Mouse (Mus musculus) ovary, postnatal 10 days (tissue): ENCODE data around the gene Olfr1113.
"Not testable (repeated sequence)": the region's sequence is repeated elsewhere in the genome, so short reads cannot be mapped to it uniquely, and the experiment has no call there.

Source experiments
- DNase-seq: peaks from one replicate; pipeline ENCODE4 v3.0.0; 2022; ENCODE audit warnings: low spot score

Gene Olfr1113

DNA sequence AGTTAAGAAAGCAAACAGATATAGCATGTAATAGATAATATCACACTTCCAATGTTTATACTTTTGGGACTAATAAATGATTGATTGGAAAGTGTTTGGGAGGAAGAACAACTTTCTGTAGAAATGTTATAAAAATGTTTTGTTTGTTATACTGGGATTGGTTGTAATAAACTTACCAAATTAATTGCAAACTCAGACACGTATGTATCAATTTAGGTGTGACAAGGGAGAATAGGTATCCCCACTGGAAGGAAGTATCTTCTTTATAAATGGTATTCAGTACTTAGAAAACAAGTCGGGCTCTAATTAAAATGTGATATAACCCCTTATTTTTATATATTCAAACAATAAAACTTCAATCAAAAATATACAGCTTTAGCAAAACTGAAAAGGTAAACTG is at the start of gene Olfr1113:
Gene Olfr1113 (plus strand): TSS at position 301 of the 400 bp plus-strand sequence.
- no peak for DNase-seq

DNA sequence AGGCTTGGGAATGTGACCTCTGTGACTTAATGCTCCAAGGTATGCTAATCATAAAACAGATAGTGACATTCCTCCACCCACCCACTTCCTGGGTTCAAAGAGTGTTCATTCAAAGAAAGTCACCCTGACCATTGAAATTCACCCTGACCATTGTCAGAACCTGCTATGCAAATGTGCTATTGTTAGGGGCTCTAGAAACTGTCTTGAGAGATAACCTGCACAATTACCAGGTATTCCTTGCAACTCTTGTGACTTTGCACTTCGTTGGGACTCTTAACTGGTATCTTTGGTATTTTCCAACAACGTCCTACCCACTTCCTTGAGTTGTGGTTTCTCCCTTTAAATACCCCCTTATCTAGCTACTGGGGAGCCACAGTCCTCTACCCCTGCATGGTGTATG is 41.0 kb upstream of the Olfr1113 start:
- DNase-seq, result not testable (repeated sequence)

- DNase-seq, result no peak
Observed at GRCm38 (mm10) chr2:87187498-87187897, 21.3 kb upstream of the Olfr1113 start, which contains the start of gene Olfr1112. Olfr1112 (plus strand) TSS chr2:87187798.

DNA sequence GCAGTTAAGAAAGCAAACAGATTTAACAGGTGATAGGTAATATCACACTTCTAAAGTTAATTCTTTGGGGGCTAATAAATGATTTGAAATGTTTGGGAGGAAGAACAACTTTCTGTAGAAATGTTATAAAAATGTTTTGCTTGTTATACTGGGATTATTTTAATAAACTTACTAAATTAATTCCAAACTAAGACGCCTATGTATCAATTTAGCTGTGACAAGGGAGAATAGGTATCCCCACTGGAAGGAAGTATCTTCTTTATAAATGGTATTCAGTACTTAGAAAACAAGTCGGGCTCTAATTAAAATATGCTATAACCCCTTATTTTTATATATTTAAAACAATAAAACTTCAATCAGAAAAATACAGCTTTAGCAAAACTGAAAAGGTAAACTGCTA is 38.9 kb downstream of the Olfr1113 start, which contains the start of gene Olfr1115:
Gene Olfr1115 (plus strand): TSS at position 301 of the 400 bp plus-strand sequence.
- no peak for DNase-seq
